Mouse (Mus musculus) lung, adult 18-20 months (tissue): ENCODE measurements around the gene Bcar1.

Source experiments
- DNase-seq, 2 experiments: peaks; one replicate each; pipeline ENCODE4 v3.0.0; 2022; ENCODE audit warnings: mixed read lengths in 2 of 2

The Bcar1 gene

GRCm38 (mm10) chr8:111713291-111713690, 30.3 kb downstream of the Bcar1 start:
- DNase-seq: no peak

GRCm38 (mm10) chr8:111712588-111712987, 31.0 kb downstream of the Bcar1 start:
- DNase-seq: peak; percentile 58 to 66

- no peak for DNase-seq
Measured at GRCm38 (mm10) chr8:111712135-111712534, 31.5 kb downstream of the Bcar1 start.

GRCm38 (mm10) chr8:111710777-111711485, 32.7 kb downstream of the Bcar1 start:
- no peak for DNase-seq

GRCm38 (mm10) chr8:111709223-111709622, 34.4 kb downstream of the Bcar1 start:
- no peak for DNase-seq

GRCm38 (mm10) chr8:111708265-111708664, 35.3 kb downstream of the Bcar1 start:
- DNase-seq: no peak

- DNase-seq: no peak
Measured at GRCm38 (mm10) chr8:111705699-111706098, 37.9 kb downstream of the Bcar1 start.

GRCm38 (mm10) chr8:111705222-111705621, 38.4 kb downstream of the Bcar1 start:
- peak in 1 of 2 experiments; percentile 34 for DNase-seq

- no peak for DNase-seq
Measured at GRCm38 (mm10) chr8:111704585-111704984, 39.0 kb downstream of the Bcar1 start.

- no peak for DNase-seq
Measured at GRCm38 (mm10) chr8:111701380-111701779, 42.2 kb downstream of the Bcar1 start.

- no peak for DNase-seq
Measured at GRCm38 (mm10) chr8:111700740-111701139, 42.9 kb downstream of the Bcar1 start.

GRCm38 (mm10) chr8:111700201-111700600, 43.4 kb downstream of the Bcar1 start:
- DNase-seq: no peak

GRCm38 (mm10) chr8:111699035-111699434, 44.6 kb downstream of the Bcar1 start:
- no peak for DNase-seq

GRCm38 (mm10) chr8:111697655-111698054, 46.0 kb downstream of the Bcar1 start:
- no peak for DNase-seq

- no peak for DNase-seq
Measured at GRCm38 (mm10) chr8:111695441-111695840, 48.2 kb downstream of the Bcar1 start.

GRCm38 (mm10) chr8:111693261-111693741, 50.3 kb downstream of the Bcar1 start:
- no peak for DNase-seq

- DNase-seq: no peak
Measured at GRCm38 (mm10) chr8:111690960-111691445, 52.6 kb downstream of the Bcar1 start, which contains the start of gene Ctrb1. TSS of gene Ctrb1 (minus strand) at chr8:111691010.

- no peak for DNase-seq
Measured at GRCm38 (mm10) chr8:111686881-111687280, 56.7 kb downstream of the Bcar1 start.

- DNase-seq: no peak
Measured at GRCm38 (mm10) chr8:111682521-111682920, 61.1 kb downstream of the Bcar1 start.

GRCm38 (mm10) chr8:111681153-111681552, 62.5 kb downstream of the Bcar1 start:
- DNase-seq: no peak

GRCm38 (mm10) chr8:111680423-111681028, 63.1 kb downstream of the Bcar1 start:
- DNase-seq: no peak

- DNase-seq: no peak
Measured at GRCm38 (mm10) chr8:111678848-111679247, 64.8 kb downstream of the Bcar1 start.

GRCm38 (mm10) chr8:111678111-111678510, 65.5 kb downstream of the Bcar1 start:
- peak; percentile 17 to 63 for DNase-seq

GRCm38 (mm10) chr8:111676237-111676636, 67.4 kb downstream of the Bcar1 start:
- no peak for DNase-seq
